Mouse (Mus musculus) heart, embryonic 15.5 days (tissue): Measurements from ENCODE around the gene Wdr89. TPM values are rescaled to one million over a fixed set of nuclear protein-coding genes. Genes with fewer than 3 reads are reported as not detected.

Experiments used
- ATAC-seq: fragments of 200-750 bp; cut with Nextera tagmentation; replicated peaks from 2 replicates; pipeline ENCODE4 v1.8.0; 2017; ENCODE audit warnings: low read depth, moderate TSS enrichment; ENCODE audit not compliant: insufficient number of reproducible peaks, insufficient read depth, low FRiP score
- H3K27ac ChIP-seq: fragments of 300-500 bp; sonication (generic); 2 replicates; pipeline ENCODE4 v1.5.1; 2015; ENCODE audit warnings: mild to moderate bottlenecking, inconsistent platforms
- H3K27me3 ChIP-seq: fragments of 300-500 bp; sonication (generic); 2 replicates; pipeline ENCODE4 v1.6.1; 2015; ENCODE audit warnings: inconsistent platforms
- H3K36me3 ChIP-seq: fragments of 300-500 bp; sonication (generic); 2 replicates; pipeline ENCODE4 v1.6.1; 2015; ENCODE audit warnings: mild to moderate bottlenecking, inconsistent platforms
- H3K4me1 ChIP-seq: fragments of 300-500 bp; sonication (generic); replicated peaks from 2 replicates; pipeline ENCODE4 v1.6.1; 2015; ENCODE audit warnings: inconsistent platforms
- H3K4me2 ChIP-seq: fragments of 300-500 bp; sonication (generic); 2 replicates; pipeline ENCODE4 v1.6.1; 2015; ENCODE audit warnings: inconsistent platforms, mild to moderate bottlenecking, moderate library complexity
- H3K4me3 ChIP-seq: fragments of 300-500 bp; sonication (generic); 2 replicates; pipeline ENCODE4 v1.5.1; 2015; ENCODE audit warnings: mild to moderate bottlenecking, inconsistent platforms
- H3K9ac ChIP-seq: fragments of 300-500 bp; sonication (generic); 2 replicates; pipeline ENCODE4 v1.6.1; 2015; ENCODE audit warnings: mild to moderate bottlenecking, inconsistent platforms
- H3K9me3 ChIP-seq: fragments of 300-500 bp; sonication (generic); replicated peaks from 2 replicates; pipeline ENCODE4 v1.6.1; 2016; ENCODE audit warnings: inconsistent platforms
- WGBS: fragments of 180-500 bp; shearing (Covaris S2); methylation state at CpG from one replicate; pipeline ENCODE4 v1.1.7; 2015; ENCODE audit warnings: mixed read lengths; 5-methylcytosine and 5-hydroxymethylcytosine counted together
- polyA plus RNA-seq: library from polyadenylated mRNA; unstranded; fragments of >200 nt; fragmentation: Nextera tagmentation; extraction: Ambion mirVana; gene quantifications from 2 replicates; pipeline ENCODE4 v1.2.1, GENCODE M21; 2015

Gene Wdr89
- polyA plus RNA-seq, 1 experiment from 2014 or later = 6.7 TPM

DNA sequence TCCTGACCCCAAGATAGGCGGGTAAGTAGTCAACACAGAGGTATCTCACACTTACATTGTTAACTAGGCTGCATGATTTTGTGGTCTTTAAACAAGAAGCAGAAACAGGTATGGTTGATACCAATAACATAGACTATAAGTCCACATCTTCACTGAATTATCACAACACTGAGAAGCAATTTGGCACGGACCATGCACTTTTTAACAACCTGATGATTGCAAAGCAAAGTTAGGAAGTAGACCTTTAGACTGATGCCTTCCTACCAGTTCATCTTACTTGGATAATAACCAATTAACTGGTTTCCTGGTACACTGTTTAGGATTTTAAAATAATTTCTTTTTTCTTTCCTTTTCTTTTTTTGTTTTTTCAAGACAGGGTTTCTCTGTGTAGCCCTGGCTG is 1.1 kb downstream of the Wdr89 start:
- no peak for ATAC-seq
- WGBS = 90% methylated on average over 2 of the region's 2 CpGs
- H3K27me3 ChIP-seq = no peaks in the 10 kb centered on the region
- H3K4me2 ChIP-seq = peak overlapping the region; percentile 82; the same call in 1 of the 2 replicates
- no peaks in the 10 kb centered on the region for H3K9me3 ChIP-seq
- H3K4me3 ChIP-seq = no peak overlapping the region
- H3K36me3 ChIP-seq = no peaks in the 10 kb centered on the region
- no peak overlapping the region for H3K27ac ChIP-seq
- H3K4me1 ChIP-seq = peaks cover 10% of the 10 kb centered on the region
- no peak overlapping the region for H3K9ac ChIP-seq

GRCm38 (mm10) chr12:75666939-75667338 is 2.4 kb downstream of the Wdr89 start:
- ATAC-seq = no peak
- Histone ChIP-seq H3K4me2 (no peak overlapping the region), H3K36me3 (no peaks in the 10 kb centered on the region), H3K27me3 (no peaks in the 10 kb centered on the region), H3K4me1 (peaks cover 10% of the 10 kb centered on the region), H3K27ac (no peak overlapping the region), H3K9ac (no peak overlapping the region), H3K9me3 (no peaks in the 10 kb centered on the region), H3K4me3 (no peak overlapping the region)

DNA sequence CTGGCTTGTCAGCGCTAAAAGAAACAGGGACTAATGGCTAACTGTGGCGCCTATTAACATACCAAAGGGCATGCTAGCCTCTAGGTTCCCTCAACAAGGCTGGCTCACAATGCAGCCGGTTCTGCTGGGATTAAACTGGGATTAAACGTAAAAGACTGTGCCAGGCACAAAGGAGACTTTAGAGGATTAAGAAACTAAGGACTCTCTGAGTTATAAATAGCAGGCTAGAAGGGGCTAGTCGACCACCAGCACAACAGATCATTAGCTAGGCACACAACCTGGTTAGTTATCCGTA is 4.9 kb downstream of the Wdr89 start:
- WGBS = 44% methylated on average over 6 of the region's 6 CpGs

GRCm38 (mm10) chr12:75663646-75664515 is 5.5 kb downstream of the Wdr89 start:
- no peak overlapping the region; the same call in 1 of the 2 replicates for H3K9ac ChIP-seq
- H3K4me1 ChIP-seq = no peaks in the 10 kb centered on the region
- no peak for ATAC-seq
- no peaks in the 10 kb centered on the region for H3K36me3 ChIP-seq
- no peak overlapping the region for H3K4me2 ChIP-seq
- H3K9me3 ChIP-seq = no peaks in the 10 kb centered on the region
- H3K27ac ChIP-seq = no peak overlapping the region
- no peak overlapping the region for H3K4me3 ChIP-seq
- 71% methylated on average over 13 of the region's 13 CpGs for WGBS
- no peaks in the 10 kb centered on the region for H3K27me3 ChIP-seq

More for the DNA sequence above, 4.9 kb downstream of the Wdr89 start:
- no peak overlapping the region for H3K27ac ChIP-seq
- H3K4me1 ChIP-seq = no peaks in the 10 kb centered on the region
- no peaks in the 10 kb centered on the region for H3K36me3 ChIP-seq
- ATAC-seq = no peak
- no peaks in the 10 kb centered on the region for H3K27me3 ChIP-seq
- H3K9me3 ChIP-seq = no peaks in the 10 kb centered on the region
- no peak overlapping the region for H3K9ac ChIP-seq
- no peak overlapping the region for H3K4me2 ChIP-seq
- H3K4me3 ChIP-seq = no peak overlapping the region

DNA sequence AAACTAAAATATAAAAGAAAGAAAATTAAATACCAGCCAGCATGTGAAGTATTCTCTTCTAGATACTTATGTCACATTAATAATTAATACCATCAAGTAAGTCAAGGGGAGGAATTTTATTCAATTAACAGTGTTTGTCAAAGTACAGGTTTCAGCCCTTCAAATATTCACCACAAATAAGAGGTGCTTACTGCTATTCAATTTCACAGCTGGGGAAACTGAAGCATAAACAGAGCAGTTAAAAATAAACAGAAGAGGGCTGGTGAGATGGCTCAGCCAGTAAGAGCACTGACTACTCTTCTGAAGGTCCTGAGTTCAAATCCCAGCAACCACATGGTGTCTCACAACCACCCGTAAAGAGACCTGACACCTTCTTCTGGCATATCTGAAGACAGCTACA is 7.0 kb downstream of the Wdr89 start:
- H3K27me3 ChIP-seq = no peaks in the 10 kb centered on the region
- ATAC-seq = no peak
- H3K9ac ChIP-seq = no peak overlapping the region
- WGBS = 88% methylated on average over 1 of the region's 1 CpGs
- no peak overlapping the region for H3K4me3 ChIP-seq
- no peak overlapping the region for H3K27ac ChIP-seq
- H3K4me2 ChIP-seq = no peak overlapping the region
- no peaks in the 10 kb centered on the region for H3K4me1 ChIP-seq
- H3K9me3 ChIP-seq = no peaks in the 10 kb centered on the region
- no peaks in the 10 kb centered on the region for H3K36me3 ChIP-seq

GRCm38 (mm10) chr12:75658403-75658802 is 10.9 kb downstream of the Wdr89 start:
- no peak overlapping the region for H3K4me3 ChIP-seq
- no peak overlapping the region for H3K9ac ChIP-seq
- no peaks in the 10 kb centered on the region for H3K4me1 ChIP-seq
- H3K4me2 ChIP-seq = no peak overlapping the region
- H3K36me3 ChIP-seq = no peaks in the 10 kb centered on the region
- no peaks in the 10 kb centered on the region for H3K9me3 ChIP-seq
- WGBS = 44% methylated on average over 6 of the region's 6 CpGs
- H3K27ac ChIP-seq = no peak overlapping the region
- H3K27me3 ChIP-seq = no peaks in the 10 kb centered on the region
- ATAC-seq = no peak

GRCm38 (mm10) chr12:75656580-75656979 is 12.8 kb downstream of the Wdr89 start:
- H3K4me1 ChIP-seq = no peaks in the 10 kb centered on the region
- no peak overlapping the region for H3K9ac ChIP-seq
- no peaks in the 10 kb centered on the region for H3K27me3 ChIP-seq
- ATAC-seq = no peak
- H3K4me3 ChIP-seq = no peak overlapping the region
- no peak overlapping the region for H3K4me2 ChIP-seq
- H3K36me3 ChIP-seq = no peaks in the 10 kb centered on the region
- WGBS = 26% methylated on average over 3 of the region's 3 CpGs
- no peaks in the 10 kb centered on the region for H3K9me3 ChIP-seq
- H3K27ac ChIP-seq = no peak overlapping the region

- WGBS = 67% methylated on average over 3 of the region's 3 CpGs
- H3K4me2 ChIP-seq = no peak overlapping the region
- no peak overlapping the region for H3K9ac ChIP-seq
- no peak overlapping the region for H3K4me3 ChIP-seq
- H3K4me1 ChIP-seq = peaks cover under 1% of the 10 kb centered on the region; the same call in 1 of the 2 replicates
- no peaks in the 10 kb centered on the region for H3K36me3 ChIP-seq
- H3K27ac ChIP-seq = no peak overlapping the region
- H3K27me3 ChIP-seq = no peaks in the 10 kb centered on the region
- no peaks in the 10 kb centered on the region for H3K9me3 ChIP-seq
- no peak for ATAC-seq
Measured at GRCm38 (mm10) chr12:75654247-75654801, 15.0 kb downstream of the Wdr89 start.

- Histone ChIP-seq H3K27me3 (no peaks in the 10 kb centered on the region), H3K4me3 (no peak overlapping the region), H3K9me3 (no peaks in the 10 kb centered on the region), H3K4me1 (peaks cover 3% of the 10 kb centered on the region; the same call in 1 of the 2 replicates), H3K36me3 (no peaks in the 10 kb centered on the region), H3K27ac (no peak overlapping the region), H3K9ac (no peak overlapping the region), H3K4me2 (no peak overlapping the region)
- WGBS = 79% methylated on average over 2 of the region's 2 CpGs
- no peak for ATAC-seq
Measured at GRCm38 (mm10) chr12:75649706-75650093, 19.6 kb downstream of the Wdr89 start.

DNA sequence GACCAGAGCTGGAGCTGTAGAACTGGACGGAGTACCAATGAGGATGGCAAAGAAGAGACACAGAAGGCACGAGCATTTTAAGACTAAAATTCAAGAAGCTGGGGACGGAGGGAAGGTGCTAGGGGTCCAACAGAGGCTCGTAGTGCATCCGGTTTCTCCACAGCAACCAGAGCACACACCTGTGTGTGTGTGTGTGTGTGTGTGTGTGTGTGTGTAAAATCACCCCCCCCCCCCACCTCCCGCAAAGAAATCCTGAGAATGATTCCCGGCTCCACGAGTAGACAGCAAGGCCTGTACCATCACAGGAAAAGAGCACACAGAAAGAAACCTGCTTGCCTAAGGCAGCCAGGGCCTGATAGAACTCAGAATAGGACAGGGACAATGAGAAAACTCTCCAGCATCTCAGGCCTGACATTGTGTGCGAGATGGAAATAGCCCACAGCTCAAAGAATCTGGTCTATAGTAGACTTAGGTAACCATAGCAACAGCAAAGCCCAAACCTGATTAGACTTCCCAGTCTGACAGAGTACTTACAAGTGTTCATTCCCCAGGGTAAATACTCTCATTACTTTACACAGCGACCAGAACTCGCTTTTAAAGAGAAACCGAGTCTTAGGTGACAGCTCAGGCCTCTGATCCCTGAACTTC is 20.2 kb downstream of the Wdr89 start:
- 72% methylated on average over 12 of the region's 12 CpGs for WGBS

GRCm38 (mm10) chr12:75648281-75648680 is 21.1 kb downstream of the Wdr89 start:
- peaks cover 3% of the 10 kb centered on the region; the same call in 1 of the 2 replicates for H3K4me1 ChIP-seq
- H3K4me2 ChIP-seq = no peak overlapping the region
- H3K9ac ChIP-seq = no peak overlapping the region
- no peak overlapping the region for H3K4me3 ChIP-seq
- no peak for ATAC-seq
- H3K9me3 ChIP-seq = no peaks in the 10 kb centered on the region
- WGBS = 52% methylated on average over 12 of the region's 12 CpGs
- no peak overlapping the region for H3K27ac ChIP-seq
- no peaks in the 10 kb centered on the region for H3K27me3 ChIP-seq
- H3K36me3 ChIP-seq = no peaks in the 10 kb centered on the region

More for the DNA sequence above, 20.2 kb downstream of the Wdr89 start:
- Histone ChIP-seq H3K4me2 (no peak overlapping the region), H3K4me1 (peaks cover 3% of the 10 kb centered on the region; the same call in 1 of the 2 replicates), H3K9me3 (no peaks in the 10 kb centered on the region), H3K36me3 (no peaks in the 10 kb centered on the region), H3K4me3 (no peak overlapping the region), H3K27me3 (no peaks in the 10 kb centered on the region), H3K27ac (no peak overlapping the region), H3K9ac (no peak overlapping the region)
- ATAC-seq = no peak
